Mouse (Mus musculus) B cell, adult 2 months (primary cell): ENCODE results near the gene Otub1.

Source experiments
- DNase-seq, 2 experiments: peaks; one replicate each; pipeline ENCODE4 v3.0.0; 2022

The Otub1 gene

DNA sequence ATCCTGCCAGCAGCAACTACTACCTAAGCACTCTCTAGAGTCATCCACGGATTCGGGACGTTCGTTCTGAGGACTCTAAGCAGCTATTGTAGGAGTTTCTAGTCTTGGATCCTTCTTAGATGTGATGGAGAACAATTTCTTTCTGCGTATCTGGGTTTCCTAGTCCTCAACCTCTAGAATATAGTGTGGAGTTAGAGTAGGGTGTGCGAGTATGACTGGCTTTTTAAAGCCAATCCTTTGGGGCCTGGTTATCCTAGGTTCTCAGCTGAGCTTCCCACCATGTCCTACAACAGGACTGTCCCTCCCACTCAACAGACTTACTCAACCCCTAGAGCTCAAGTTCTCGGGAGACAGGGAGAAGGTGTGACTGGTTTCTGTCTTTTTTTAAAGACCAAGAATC, 790 bp downstream of the Otub1 start:
- no peak for DNase-seq

DNA sequence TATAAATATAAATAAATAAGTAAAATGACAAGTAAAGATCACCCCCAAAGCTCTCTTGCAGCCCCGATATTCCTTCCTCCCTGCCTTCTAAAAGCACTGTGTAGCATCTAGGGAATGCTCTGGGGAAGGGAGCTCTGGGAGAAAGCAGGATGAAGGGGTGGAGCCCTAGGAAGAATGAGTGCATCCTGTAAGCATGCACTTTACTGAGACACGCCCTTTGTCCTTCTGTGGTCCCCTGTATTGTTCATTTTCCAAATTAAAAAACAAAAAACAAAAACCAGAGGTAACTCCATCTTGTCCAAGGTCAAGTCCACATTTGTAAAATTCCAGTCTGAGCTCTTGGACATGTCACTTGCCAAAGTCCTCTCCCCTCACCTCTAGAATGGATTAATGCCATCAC, 1.2 kb downstream of the Otub1 start:
- DNase-seq, result no peak

DNA sequence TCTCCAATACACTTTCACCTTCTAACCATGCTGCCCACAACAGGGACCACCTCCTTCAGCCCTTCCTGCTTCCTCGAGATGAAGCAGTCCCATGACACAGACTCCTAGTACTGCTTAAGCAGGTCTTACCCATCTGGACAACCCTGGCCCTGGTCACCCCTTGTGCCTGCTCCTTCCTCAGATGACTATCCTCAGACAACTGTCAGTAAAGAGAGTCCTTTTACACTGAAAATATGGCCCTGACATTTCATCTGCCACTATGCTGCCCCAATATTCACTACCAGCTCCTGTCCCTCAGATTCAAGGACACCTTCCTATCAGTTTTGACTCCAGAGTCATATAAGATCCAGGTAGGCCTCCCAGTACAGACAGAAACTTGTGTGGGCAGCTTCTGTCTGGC, 5.7 kb downstream of the Otub1 start:
- no peak for DNase-seq

DNA sequence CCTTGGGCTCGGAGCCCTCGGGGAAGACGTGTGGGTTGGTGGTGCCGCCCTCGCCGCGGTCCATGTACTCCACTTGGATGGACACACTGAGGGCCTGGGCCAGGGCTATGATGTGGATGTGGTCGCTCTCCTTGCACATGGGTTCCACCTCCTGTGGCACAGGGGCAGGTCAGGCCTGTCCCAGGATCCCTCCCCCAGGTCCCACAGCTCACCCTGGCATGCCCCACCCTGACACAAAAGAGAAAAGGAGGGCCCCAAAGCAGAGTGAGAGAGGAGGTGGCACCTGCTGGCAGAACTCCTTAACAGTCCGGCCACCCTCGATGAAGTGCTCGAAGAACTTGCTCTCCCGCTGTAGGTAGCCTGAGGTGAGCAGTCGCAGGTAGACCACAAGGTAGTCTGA, 7.0 kb downstream of the Otub1 start:
- no peak for DNase-seq

DNA sequence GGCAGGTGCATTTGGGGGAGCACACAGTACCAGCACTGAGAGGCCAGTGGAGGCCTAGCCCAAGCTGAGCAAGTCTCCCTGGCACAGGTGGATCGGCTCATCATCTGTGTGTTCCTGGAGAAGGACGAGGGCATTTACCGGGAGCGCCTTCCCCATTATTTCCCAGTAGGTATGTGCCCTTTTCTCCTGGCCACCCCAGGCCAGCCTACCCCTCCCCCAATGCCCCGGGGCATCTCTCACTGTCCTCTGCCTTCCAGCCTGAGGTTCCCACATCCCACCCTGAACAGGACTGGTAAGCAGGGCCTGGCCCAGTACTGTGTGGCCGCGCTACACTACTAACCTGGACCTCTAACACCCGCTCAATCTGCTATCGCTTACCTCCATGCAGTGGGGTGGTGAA, 8.7 kb downstream of the Otub1 start:
- DNase-seq, result no peak

DNA sequence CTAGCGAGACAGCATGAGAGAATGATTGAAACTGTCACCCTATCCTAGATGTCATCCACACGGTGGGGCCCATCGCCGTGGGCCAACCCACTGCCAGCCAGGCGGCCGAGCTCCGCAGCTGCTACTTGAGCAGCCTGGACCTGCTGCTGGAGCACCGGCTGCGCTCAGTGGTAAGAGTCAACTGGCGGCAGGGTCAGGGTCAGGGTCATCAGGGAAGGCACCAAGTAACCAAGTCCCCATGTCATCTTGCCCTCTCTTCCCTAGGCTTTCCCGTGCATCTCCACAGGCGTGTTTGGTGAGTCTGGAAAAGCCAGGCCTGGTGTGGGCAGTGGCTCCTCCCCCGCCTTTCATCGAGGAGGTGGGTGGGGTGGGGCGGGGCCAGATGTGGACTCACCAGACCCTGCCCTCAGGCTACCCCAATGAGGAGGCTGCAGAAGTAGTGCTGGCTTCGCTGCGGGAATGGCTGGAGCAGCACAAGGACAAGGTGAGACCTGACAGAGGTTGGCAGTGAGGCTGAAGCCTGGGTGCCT, 9.3 kb downstream of the Otub1 start:
- peak in 1 of 2 experiments; percentile 23 for DNase-seq

DNA sequence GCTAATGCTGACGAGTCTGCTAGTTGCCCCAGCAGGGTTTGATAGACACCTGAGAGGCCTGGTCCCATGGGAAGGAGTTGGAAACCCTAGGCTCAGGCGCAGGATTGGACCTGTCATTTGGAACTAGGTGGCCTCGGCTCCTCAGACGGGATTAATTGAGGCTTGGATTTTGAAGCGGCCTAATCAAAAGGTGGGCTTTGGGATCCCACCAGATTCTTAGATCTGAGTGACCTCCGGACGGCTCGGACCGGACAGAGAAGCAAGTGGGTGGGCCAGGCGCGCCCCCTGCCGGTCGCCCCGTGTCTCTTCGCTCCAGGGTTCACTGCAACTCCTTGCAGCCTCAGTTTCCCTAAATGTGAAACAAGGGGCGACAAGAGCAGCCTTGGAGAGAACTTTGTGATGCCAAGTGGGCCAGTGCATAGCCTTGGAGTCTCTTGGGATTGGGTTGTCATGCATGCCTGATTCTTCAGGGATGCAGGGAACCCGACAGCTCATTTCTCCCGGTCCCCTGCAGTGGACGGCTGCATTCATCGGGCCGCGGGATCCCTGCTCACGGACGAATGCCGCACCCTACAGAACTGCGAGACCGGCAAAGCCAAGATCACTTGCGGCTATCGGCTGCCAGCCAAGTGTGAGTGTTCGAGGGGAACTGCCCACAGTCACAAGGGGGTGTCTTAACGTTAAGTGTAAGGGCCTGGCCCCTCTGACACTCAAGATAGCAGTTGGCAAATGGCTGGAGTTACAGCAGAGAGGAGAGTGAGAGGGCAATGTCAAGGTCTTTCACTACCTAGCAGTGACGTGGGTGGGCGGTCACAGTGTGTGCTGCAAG, 10.0 kb downstream of the Otub1 start:
- DNase-seq, result peak; percentile 67 to 69

DNA sequence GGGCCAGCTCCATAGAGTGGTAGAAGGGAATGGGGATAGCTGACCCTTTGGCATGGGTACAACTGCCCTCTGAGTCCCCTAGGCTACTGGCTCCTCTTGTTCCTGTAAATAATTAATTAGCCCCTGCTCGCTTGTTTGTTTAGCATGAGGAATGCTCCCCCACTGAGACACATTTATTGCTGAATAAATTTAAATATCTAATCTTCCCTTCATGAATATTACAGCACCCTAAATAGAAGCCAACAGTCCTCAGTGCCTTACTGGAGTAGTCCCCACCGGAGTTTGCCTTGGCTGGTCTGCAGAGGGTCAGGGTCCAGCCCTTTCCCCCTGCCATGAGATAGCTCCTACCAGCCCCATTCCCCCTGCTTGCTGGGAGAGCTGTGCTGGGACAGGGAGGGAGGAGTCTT, 13.6 kb downstream of the Otub1 start:
- DNase-seq, result no peak

DNA sequence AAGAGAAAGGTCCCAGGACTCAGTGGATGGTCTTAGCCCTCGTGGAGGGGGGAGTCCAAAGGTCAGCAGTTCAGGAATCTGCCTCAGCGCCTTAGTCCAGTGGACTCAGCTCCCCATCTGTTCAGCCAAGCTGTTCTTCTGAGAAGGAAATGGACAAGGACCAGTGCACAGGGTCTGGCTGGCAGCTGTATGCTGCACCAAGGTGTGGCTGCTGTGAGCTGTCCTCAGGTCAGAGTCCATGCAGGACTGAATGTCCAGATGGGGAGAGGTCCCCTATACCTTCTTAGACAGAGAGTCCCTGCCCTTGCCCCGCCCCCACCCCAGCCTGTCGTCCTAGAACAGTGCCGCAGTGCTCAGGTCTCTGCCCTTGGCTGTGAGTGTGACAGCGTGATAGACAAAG, 14.5 kb downstream of the Otub1 start:
- DNase-seq, result no peak

DNA sequence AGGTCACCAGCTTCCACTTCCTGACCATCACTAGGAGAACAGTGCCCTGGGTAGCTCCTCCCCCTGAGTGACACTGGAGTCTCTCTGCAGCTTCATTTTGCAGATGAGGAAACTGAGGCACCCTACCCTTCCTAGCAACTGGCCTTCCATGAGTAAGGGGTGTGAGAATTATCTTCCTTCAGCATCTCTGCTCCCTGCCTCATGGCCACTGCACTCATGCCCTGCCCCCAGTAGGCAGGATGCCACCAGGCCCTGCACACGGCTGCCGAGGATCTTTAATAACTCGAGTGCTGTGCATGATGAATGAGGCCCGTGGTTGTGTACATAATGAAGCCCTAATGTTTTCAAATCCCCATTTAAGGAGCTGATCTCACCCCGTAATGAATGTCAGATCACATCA, 15.1 kb downstream of the Otub1 start:
- DNase-seq, result no peak

DNA sequence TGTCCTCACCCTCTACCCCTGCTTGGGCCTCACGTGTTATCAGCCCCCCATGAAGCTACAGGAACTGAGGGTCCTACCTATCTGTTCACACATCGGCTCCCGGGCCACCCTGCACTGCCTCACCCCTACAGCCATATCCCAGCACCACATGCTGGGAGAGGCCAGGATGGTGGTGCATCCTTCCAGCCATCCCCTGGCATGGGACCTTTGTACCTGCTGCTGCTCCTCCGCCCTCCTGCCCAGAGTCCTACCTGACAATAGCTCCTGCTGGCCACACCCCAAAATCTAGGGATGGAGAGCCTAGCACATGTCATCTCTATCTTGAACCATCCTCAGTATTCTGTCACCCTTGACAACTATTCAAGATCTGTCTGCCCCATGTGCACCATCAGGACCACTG, 17.1 kb downstream of the Otub1 start:
- no peak for DNase-seq

DNA sequence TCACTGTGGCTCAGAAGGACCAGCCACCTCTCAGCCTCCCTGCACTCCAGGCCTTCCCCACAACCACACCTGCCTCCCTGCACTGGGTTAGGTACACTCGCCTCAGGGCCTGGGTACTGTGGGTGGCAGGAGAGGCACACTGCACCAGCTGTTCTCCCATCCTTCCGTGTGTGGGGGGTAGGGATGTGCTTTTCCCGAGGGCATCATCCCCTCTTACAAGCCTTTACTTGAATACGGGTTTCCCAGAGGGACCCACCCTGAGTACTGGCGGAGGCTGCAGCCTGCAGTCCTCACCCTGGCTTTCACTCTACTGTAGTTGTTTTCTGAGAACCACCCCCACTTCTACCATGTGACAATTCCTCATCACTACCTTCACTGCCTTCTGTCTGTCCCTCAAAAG, 19.0 kb downstream of the Otub1 start:
- DNase-seq, result no peak

DNA sequence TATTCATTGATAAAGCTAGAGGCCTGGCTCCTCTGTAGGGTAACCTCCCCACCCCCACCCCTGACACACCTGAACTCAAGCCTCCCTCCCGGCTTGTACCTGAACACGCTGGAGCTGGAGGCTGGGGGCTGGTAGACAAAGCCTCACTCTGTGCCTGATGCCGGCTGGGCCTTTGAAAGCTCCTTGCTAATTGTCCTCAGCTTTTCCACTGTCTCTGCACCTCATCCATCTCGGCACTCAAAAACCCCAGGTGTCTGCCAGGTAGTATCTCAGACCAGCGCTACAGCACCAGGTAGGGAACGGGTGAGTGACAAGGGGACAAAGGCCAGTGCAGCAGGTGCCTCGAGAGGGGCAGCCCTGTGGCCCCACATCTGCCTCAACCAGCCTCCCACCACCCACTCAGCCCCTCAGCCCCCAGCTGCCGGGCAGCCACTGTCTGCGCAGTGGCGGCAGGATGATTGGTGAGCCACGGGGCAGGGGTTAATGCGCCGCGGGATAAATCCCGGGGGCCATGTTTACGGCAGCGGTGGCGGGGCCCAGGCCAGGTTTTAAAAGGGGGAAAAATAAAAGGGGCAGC, 20.3 kb downstream of the Otub1 start:
- no peak for DNase-seq

DNA sequence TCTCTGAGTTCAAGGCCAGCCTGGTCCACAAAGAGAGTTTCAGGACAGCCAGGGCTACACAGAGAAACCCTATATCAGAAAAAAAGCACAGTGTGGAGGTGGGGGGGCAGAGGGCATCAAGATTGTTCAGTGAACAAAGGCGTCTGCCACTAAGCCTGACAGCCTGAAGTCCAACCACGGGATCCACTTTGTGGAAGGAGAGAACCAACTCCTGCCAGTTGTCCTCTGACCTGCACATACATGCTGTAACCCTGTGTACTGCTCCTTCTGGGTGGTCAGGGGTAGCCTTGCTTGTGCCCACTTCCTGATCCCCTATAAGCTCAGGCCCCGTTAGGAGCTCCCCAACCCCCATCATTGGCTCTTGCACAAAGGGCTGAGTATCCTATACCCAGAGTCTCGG, 21.1 kb downstream of the Otub1 start:
- DNase-seq, result no peak

DNA sequence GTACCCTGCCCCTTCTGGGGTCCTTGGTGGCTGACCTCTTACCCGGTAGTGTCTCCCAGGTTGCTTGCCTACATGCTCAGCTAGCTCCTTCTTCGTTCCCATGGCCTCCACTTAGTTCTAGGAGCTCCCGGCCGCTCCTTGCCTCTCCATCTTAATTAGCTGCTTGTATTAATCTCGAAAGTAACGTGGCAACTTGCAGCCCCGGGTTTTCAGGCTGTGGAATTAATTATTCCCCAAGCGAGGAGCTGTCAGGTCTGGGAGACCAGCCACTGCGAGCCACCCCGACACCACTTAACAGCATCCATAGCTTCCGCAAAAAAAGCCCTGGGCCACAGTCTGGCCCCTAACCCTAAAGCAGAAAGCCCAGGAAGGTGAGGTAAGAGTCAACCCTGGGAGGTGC, 22.7 kb downstream of the Otub1 start:
- no peak for DNase-seq

DNA sequence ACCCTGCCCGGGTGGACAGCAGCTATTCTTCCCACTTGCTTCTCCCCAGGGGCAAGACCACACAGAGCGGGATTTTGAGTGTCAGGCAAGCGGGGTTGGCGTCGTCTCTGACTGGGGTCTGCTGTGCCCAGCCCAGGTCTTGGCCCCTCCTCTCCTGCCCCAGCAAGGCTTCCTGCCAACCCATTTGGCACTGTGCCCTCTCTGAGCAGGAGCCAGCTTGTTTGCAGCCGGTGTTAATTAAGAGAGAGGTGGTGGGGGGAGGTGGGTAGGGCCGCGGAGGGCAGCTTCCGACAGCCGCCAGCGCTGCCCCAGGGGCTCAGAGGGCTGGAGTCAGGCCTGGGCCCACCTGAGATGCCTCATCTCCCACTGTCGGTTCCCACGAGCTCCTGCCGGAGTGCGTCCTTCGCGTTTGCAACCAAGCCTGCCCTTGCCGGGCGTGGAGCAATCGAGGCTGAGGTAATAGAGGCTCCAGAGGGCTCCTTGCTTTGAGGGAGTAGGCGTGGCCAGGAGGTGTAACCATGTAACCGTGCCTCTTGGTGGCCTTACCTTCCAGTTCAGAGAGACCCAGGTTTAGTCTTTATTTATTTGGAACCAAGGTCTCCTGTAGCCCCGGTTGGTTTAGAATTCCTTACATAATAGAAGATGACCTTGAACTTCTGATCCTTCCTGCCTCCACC, 23.7 kb downstream of the Otub1 start:
- DNase-seq, result no peak

DNA sequence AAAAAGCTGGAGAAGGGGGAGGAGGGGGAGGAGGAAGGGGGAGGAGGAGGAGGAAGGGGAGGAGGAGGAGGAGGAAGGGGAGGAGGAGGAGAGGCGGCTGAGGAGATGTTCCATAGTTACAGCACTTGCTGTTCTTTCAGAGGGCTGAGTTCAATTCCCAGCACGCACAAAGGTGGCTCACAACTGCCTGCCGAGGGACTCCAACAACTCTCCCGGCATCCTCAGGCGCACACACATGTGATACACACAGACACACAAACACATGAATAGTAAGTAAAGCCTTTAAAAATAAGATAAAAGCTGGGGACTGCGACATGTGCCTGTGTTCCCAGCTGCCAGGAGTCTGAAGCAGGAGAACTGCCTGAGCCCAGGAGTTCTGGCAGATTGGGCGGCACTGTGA, 24.6 kb downstream of the Otub1 start:
- no peak for DNase-seq

DNA sequence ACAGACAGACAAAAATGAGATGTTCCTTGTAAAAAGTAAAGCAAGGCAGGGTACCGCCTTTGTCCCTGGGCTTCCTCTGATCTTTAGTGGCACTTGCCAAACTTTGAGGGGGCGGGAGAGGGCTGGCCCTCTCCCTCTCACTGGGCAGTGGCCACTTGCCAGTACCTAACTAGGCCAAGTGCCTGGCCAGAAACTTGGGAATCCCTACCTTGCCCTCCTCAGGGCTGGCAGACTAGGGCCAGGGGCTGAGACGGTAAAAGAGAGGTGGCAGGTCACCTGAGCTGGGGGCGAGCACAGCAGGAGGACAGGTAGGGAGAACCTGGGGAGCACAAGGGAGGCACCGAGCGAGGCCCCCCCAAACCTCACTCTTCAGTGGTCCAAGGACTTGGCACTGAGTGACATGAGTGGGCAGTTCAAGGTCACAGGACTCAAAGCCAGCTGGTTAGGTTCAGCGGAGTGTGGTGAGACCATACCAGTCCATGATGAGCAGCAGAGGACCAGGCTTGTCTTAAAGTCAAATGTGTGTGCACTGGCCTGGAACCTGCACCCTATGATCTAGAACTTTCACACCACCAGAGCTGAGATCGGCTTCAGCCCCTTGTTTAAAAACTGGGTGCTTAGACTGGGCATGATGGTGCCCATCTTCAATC, 25.2 kb downstream of the Otub1 start:
- no peak for DNase-seq

DNA sequence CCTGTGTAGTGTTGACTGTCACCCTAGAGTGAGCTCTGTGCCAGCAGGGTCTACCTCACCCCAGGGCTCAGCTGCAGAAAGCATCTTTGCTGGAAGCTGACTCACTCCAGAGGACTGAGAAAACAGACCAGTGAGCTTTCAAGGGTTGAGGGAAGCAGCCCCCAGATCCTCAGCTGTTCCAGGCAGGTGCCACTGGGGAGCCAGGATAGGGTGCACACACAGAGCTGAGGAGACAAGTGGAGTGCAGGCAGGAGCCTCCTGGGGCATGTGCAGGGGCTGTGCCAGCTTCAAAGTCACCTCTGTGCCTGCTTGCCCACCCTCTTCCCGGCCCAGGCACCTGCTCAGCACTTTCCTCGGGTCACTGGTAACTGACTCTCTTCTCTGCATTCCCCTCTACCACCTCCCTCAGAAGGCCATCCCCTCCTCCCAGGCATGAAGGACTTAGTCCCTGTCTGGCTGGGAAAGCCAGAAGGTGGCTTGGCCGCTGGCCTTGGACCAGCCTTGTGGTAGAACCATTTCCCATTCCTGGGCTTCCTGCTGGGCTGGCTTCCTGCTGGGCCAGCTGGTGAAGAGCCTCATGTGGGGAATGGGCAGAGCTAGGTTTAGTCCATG, 27.2 kb downstream of the Otub1 start:
- no peak for DNase-seq

DNA sequence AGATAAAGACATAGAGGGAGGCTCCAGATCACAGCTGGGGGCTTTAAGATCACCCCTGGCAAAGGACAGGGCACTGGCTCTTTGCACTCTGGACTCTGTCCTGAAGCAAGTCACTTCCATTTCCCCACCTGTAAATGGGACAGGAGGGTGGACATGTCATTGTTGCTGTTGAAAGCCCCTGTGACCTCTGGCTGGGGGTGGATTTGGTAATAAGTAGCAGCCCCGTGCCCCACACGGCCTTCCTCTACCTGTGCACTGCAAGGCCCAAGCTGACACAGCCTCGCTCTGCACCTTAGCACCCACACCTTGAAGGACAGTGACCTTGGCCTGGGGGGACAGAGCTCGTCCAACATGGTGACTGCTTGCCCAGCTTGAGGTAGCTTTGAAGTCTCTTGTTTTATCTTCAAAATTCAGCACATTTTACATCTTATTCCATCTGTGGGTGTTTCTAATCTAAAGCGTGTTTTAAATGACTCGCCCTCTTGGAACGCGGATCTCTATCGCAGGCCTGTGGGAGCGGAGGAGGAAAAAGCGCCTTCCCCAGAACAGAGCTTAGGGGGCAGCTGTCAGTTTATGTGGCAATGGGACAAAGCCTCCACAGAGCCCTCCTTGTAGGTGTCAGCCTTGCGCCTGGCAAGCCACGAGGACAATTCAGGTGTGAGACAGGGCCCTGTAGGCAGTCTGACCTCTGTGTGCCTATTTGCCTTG, 28.2 kb downstream of the Otub1 start:
- DNase-seq, result no peak

DNA sequence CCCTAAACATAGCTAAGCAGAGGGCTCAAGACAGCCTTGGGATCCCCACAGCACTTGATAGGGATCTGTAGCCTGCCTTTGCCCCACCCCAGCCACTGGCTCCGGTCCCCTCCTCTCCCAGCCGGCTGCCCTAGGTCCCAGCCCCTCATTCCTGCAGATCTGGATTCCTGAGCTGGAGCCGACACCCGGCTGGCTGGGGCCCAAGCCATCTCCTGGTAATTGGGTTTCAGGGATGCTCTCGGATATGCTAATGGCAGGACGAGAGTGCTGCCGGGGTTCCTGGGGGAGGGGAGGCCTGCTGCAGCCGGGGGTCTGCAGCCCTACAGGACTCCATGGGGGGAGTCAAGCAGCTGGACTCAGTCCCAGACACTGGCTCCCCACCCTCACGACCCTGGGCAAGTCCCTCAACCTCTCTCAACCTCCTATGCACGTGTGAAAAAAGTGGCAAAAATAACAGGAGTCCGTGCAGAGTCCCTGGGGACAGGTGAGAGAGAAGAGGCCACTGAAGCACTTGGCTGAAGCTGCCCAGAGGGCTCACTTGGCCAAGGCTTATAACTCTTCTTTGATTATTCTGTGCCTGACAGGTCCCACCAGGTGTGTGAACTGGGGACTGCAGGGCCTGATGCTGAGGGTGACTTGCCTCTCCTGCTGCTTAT, 29.9 kb downstream of the Otub1 start:
- no peak for DNase-seq
